Mouse (Mus musculus) heart, adult 9 months (tissue): ENCODE measurements around the gene Pop7.

Experiments
- DNase-seq, 2 experiments: peaks; one replicate each; pipeline ENCODE4 v3.0.0; 2022; ENCODE audit warnings: low spot score in 2 of 2

Pop7 gene

DNA sequence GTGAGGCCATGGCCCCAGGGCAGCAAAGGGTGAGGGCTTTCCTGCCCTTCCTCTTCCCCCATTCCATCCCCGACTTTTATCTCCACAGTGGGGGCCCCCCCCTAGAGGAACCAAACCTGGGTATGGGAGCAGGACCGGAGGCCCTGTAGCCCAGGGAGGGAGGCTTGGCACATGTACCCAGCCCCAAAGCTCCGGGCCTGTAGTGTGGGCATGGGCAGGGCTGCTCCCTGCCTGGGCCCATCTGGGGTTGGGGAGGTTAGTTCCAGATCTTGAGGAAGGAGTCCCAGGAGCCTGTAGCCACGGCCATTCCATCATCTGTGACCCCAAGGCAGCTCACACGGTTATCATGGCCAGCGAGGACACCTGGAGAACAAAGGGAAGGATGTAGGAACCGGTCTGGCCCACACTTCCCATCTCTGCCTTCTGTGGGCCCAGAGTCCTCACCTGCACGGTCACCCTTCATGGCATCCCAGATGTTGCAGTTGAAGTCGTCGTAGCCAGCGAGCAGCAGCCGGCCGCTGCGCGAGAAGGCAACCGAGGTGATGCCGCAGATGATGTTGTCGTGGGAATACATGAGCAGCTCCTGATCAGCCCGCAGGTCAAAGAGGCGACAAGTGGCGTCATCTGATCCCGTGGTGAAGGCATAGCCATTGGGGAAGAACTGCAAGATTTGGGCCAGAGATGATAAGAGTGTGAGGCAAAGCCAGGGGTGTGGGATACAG is 26.1 kb upstream of the Pop7 start:
- DNase-seq: no peak

DNA sequence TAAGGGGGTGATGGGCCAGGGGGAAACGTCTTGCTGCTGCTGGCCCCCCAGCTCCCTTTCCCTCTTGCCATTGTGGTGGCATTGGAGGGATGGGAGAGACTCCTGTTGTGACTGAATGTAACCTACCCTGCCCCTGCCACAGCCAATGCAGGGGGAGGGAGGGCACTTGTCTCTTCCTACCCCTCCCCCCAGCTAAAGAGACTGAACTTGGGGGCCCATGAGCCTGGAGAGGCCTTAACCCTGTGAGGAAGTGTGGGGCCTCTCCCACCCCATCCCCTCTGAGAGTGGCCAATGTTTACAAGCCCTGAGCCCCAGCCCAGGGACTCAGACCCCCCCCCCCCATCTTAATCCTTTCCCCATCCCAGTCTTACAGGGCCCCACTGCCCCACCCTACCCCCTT is 25.1 kb upstream of the Pop7 start:
- no peak for DNase-seq

DNA sequence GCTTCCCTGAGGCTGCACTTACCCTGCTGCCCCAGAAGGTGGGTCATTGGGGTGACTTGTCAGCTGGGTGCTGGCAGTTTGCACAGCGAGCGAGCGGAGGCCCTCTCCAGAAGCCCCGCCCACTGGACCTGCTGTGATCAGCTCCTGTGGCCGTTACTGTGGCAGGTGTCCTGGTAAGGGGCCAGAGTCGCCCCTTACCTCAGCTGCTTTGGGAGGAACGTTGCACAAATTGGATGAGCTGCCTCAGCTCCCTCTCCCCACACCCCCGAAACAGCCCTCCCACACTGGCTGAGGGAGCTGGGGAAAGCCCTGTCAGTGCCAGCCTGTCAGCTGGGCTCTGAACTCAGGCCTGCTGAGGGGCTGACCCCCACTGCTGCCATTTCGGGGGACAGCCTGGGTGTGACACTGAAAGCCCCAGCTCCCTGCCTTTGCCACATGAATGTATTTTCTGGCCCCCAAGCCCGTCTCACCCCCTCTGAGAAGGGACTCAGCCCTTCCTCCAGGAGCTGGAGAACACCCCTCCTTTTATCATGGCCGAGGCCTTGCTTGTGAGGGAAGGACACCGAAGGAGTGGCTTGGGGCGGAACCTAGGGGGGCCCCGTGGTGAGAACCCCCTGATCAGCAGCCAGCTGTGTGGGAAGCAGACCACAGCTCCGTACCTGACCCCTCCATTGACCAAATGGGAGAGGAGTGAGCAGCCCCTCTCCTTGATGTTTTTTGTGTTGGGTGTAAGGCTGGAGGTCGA is 24.0 kb upstream of the Pop7 start:
- DNase-seq: no peak

DNA sequence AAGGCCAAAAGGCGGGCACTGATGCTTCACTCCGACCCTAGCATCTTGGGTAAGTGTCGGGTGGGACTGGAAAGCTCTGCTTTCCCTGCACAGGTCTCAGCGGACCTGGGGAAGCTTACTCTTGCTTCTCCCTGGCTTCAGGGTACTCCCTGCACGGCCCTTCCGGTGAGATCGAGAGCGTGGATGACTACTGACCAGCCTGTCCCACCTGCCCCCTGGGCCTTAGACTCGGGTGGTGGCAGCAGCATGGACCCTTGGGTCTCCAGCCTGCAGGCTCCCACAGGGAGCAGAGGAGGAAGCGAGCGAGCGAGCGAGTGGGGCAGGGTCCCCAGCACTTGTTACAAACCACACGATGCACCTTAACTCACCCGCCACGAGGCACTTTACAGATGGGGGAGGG is 23.2 kb upstream of the Pop7 start:
- DNase-seq: no peak

DNA sequence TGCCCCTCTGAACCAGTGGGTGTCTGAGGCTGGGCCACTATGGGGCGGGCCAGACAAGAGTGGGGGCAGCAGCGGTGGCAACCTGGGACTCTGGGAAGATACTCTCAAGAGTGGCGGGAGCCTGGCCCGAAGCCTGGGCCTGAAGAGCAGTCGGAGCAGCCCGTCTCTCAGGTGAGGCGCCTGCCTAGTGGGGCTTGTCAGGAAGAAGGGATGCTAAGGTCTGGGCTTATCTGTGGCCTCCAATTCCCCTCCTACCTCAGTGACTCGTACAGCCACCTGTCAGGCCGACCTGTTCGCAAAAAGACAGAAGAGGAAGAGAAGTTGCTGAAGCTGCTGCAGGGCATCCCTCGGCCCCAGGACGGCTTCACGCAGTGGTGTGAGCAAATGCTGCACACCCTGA is 22.4 kb upstream of the Pop7 start:
- no peak for DNase-seq

DNA sequence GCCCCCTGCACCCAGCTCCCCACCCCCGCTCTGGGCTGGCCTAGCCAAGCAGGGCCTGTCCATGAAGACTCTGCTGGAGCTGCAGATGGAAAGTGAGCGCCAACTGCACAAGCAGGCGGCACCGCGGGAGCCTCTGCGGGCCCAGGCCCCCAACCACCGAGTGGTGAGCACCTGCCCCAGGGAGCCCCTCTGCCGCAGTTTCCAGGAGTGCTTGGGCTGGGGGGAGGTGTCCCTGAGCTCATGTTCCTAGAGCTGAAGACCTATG is 21.9 kb upstream of the Pop7 start:
- no peak for DNase-seq

DNA sequence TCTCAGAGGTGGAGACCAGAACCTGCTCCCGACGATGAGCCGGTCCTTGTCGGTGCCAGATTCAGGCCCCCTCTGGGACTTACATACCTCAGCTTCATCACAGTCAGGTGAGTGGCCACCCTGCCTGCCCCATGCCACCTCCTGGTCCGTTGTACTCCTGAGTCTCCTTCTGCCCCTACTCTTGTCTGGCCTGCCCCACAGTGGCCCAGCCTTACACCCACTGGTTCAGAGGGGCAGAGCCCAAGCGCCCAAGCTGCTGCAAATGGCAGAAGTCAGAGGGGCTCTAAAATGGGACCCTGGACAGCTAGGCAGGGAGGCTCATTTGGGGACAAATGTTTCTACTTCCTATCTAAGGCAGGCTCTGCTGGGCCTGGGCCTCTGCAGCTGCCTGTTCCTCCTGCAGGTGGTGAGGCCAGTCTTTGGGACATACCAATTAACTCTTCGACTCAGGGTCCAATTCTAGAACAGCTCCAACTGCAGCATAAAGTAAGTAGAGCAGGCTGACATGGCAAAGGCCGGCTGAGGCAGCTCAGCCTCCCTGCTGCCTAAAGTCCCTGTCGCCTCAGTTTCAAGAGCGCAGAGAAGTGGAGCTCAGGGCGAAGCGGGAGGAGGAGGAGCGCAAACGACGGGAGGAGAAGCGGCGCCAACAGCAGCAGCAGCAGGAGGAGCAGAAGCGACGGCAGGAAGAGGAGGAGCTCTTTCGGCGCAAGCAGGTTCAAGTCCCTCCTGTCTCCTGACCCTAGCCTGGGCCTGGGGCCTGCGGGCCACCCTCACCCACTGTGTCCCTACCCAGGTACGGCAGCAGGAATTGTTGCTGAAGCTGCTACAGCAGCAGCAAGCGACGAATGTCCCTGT is 21.3 kb upstream of the Pop7 start:
- no peak for DNase-seq

DNA sequence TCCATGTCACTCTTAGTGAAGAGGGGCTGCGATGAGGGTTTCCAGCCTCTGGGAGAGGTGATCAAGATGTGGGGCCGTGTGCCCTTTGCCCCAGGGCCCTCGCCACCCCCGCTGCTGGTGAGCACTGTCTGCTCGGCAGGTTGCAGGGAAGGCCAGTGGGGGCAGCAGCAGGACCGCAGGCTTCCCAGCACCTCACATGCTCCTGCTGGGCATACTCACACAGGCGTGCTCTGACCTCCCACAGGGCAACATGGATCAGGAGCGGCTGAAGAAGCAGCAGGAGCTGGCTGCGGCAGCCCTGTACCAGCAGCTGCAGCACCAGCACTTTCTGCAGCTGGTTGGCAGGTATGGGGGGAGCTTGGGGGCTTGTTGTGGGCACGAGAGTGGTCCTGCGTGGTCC is 20.4 kb upstream of the Pop7 start:
- no peak for DNase-seq

DNA sequence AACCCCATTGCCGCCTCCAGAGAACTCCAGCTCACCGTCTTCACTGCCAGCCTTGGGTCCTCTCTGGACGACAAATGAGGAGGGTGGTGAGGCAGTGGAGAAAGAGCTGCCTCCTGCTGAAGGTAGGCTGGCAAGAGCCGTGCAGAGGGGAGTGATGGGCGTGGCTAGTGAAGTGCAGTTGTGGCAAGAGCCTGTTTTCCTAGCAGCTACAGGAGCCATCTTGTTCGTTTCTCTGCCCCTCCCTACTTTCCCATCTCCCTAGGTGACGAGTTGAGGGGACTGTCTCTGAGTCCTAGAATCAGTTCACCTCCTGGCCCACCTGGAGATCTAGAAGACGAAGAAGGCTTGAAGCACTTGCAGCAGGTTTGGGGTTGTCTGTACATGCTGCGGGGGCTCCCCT is 19.5 kb upstream of the Pop7 start:
- DNase-seq: no peak

DNA sequence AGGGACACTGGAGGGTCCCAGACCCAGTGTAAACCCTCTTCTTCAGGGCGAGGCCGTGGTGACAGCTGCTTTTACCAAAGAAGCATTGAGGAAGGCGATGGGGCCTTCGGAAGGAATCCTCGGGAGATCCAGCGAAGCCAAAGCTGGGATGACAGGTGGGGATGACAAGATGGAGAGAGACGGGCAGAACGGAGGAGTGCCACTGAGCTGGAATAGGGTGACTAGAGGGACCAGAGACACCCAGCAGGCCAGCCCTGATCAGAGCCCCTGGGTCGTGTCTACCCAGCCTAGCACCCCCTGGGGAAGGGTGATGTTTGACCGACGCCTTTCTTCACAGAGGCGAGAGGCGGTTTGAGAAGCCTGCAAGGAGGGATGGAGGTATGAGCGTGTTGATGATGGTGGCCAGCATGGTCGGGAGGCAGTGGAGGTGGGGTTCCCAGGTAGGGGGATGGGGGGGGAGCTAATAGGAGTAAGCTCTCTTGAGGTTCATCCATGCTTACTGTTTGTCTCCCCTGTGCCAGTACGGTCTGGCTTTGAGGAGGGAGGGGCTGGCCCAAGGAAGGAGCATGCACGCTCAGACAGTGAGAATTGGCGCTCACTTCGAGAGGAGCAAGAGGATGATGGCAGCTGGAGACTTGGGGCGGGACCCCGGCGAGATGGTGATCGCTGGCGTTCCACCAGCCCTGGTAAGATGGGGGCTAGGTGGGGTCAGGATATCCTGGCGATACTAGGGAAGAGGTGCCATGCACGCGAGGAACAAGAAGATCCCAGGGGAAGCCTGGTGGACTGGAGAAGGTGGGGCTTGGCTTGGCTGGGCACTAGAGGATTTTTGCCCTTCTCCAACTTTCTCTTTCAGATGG is 17.6 kb upstream of the Pop7 start:
- no peak for DNase-seq

DNA sequence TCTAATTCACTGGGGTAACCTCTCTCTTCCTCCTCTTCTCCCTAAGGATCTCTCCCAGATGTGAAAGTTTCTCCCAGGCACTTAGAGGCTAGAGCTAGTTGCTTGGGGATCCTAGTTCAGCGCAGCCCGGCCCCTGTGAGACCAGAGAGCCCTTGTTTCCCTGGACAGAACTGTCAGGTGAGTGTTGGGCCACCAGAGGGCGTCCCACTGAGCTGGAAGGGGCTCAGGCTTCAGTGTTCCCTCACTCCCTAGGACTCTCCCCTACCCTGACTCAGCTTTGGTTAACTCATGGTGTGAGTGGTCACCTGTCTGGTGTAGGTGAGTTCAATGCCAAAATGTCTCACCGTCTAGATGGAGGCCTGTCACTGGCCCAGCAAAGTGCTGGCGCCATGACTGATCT is 16.1 kb upstream of the Pop7 start, which contains the start of gene Gigyf1:
Gigyf1 (plus strand) TSS at position 113 of the 400 bp plus-strand sequence.
- no peak for DNase-seq

DNA sequence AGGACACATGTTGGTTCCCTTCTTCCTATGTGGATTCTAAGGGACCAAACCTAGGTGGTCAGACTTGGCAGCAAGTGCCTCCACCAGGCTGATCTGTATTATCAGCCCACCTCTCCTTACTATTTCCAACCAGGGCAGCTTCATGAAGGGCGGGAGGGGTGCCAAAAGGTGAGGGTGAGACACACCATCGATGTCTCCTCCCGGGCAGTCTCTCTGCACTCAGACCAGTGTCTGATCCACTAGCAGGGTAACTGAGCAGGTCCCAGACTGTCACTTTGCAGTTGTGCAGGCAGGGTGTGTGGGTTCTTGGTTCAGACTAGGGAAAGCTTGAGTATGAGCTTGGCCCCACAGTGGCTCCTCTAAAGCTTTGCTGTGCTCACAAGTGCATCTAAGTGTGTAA is 12.5 kb upstream of the Pop7 start:
- no peak for DNase-seq

DNA sequence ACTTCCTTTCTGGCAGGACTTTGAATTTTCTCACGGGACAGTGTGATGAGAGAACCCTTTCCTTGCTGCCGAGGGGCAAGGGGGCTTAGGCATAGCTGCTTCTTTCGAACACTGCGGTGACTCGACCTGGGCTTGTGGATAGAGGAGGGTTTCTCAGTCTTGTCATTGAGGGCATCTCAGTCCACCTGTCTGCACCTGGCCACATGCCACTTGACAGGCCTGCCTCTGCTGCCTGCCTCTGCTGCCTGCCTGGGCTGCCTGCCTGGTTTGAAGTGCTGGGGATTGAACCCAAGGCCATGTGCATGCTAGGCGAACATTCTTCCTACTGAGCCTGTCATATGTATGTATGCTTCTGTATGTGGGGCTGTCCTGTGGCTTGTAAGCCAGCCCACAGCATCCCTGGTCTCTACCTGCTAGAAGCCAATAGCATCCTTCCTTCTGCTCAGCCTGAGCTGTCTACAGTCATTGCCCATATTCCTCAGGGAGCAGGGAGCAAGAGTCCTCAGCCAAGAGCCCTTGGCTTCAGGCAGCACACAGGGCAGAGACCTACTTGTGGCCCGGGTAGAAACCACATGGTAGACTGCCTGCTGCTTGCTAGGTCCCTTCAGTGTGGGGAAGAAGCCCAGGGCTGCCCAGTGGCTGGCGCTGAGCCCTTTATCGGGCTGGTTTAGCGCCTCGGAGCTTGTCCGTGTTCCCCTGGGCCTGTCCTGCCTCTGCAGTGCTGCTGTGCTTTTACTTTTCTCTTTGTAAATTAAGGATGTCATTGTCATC is 11.8 kb upstream of the Pop7 start:
- no peak for DNase-seq

DNA sequence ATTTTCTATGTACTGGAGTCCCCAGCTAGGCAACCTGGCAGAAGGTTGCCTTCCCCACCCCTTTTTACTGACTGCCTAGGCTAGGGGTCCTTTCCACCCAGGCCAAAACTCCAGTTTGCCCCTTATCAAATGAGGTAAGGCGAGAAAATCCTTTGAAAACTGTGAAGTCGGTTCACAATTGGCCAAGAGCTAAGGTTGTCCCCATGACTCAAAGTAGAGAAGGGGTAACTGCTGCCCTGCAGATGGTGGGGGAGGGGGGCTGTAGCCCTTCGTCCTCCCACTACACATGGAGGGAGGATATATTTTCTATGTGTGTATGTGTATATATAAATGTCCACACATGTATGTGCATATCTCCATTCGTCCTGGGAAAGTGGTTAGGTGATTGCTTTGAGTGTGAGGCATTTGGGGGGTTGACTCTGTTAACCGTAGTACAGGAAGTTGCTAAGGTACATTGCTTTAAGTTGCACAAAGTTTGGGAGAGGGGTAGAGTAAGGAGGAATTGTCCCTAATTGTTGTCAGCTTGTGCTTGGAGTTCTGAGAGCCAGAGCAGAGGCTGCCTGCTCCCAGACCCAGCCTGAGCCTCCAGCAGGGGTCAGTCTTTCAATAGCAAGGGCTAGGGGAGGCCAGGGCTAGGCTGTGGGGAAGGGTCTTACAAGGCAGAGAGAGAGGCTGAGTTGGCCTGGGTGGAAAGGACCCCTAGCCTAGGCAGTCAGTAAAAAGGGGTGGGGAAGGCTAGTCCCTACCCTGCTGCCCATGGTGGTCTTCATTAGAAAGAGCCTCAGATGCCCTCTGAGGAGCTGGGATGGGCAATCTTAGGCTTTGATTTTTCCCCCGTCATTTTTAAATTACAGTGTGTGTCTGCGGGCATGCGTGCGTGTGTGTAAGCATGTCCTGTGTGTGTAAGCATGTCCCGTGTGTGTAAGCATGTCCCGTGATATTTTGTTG is 10.8 kb upstream of the Pop7 start:
- DNase-seq: no peak

DNA sequence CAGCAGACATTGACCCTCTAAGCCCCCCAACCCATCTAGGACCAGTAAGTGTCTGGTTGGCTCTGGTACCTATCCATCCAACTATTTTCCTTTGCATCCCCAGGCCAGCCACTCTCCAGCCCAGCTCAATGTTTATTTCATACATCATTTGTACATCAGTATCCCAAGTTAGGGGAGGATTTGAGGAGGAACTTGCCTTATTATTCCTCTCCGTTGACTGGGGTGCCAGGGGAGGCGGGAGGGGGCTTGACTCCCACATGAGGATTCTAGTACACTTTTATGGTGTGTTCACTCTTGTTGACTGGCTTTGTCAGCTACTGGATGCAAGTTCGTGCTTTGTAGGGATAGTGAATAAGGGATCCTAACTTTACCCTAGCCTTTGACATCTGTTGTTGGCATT is 9.4 kb upstream of the Pop7 start:
- no peak for DNase-seq

DNA sequence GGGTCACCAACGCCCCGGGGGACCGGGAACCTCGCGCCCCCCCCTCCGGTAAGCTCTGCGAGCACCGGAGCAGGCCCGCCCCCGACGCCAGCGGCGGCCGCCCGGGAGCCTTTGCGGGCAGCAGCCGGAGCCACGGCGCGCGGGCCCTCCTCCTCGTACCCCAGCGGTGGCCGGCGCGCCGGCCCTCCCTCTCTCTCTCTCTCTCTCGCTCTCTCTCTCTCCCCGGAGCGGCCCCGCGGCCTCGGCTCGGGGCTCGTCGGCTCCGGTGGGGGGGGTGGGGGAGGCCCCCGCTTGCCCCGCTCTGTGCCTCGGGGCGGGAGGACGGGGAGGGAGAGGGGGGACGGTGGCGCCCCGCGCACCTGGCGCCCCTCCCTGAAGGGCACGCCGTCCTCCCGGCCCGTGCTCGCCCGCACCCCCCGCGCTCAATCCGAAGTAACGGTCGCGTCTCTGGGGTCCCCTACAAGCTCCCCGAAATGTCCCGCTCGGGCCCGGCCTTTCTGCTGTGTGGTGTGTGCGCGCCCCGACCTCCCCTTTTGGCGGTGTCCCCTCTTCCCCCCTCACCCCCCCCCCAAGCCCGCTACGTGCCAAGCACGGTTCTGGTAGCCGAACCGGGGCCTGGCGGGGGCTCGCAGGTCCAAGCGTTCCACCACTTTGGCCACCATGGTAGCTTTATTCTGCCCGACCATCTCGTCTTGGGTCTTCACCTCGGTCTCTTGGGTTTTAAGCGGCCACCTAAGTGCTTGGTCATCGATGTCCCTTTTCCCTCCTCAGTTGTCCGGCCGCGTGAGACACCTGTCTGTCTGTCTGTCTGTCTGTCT is 8.5 kb upstream of the Pop7 start:
- no peak for DNase-seq

DNA sequence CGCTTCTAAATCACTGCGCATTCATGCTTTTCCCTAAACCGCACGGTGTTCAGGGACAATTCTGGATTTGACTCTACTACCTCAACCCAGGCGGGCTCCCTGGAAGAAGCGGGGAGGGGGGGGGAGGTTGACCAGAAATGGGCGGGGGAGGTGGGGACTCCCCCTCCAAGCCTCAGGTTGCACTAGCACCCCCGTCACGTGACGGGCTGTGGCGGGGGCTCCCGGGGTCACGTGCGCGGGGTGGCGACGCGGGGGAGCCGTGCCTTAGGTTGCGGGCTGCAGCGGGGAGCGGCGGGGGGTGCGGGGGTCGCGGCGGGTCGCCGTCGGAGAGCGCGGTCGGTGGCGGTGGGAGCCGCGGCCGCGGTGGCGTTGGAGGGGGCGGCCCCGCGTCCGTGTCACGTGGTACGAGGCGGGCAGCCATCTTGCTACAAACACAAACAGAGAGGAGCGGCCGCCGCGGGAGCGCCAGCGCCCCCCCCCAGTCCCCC is 7.7 kb upstream of the Pop7 start:
- peak; percentile 87 to 88 for DNase-seq

DNA sequence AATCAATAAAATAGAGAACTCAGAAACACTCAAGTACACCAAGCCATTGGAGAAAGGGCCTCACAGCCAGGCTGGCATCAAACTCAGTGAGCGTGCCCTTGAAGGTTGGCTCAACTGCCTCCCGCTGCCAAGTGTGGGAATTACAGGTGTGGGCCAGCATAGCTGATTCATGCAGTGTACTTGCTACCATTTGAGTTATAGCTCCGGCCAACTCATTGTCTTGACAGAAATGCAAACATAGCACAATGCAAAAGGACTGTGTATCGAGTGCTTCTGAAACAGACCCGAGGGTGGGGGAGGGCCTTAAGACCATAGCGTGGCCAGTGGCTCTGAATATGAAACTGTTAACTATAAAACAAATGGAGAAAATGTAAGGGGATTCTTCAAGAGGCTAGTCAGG is 1.7 kb upstream of the Pop7 start:
- DNase-seq: no peak

DNA sequence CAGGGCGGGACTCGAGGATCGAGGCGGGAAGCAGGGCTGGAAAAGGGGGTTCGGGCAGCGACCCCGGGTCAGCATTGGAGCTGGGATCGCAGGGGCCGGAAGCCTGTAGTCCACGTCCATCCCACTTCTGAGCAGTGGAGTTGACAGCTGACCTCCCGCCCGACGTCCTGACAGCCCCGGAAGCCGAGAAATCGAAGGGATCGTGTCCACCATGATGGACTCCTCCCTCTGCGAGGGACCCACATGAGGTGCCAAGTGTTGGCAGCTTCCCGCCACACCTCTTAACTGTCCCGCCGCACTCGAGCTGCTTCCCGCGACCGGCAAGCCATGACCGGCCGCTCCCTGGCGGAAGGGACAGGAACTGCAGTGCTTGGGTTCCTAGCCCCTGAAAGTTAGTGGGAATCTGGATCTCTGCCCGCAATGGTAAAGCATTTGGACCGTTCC is 371 bp upstream of the Pop7 start:
- DNase-seq: no peak
